Mouse (Mus musculus): ENCODE data around the gene Pglyrp2. TPM values are rescaled to one million over a fixed set of nuclear protein-coding genes. Genes with fewer than 3 reads are reported as not detected.

Pglyrp2 gene
- 7.1 to 34.0 TPM (median 12.8 TPM) in 3 replicates for total RNA-seq (2017)

DNA sequence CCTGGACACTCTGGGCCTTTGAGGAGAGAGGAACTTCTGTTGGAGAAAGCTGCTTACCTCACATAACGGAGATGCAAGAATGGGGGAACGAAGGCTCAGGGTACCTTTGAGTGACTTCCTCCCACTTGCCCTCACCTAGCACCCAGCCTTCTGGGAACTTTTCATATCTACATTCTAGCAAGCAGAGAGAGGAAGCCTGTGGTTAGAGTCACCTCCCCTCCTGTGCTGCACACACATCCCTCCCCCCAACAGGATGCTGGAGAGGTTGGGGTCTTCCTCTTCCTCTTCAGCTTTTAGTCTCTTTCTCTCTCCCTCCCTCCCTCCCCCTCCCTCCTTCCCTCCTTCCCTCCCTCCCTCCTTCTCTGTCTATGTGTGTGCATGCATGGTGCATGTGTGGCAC lies at the start of gene Pglyrp2:
TSS of gene Pglyrp2 (minus strand) at position 134 of the 400 bp plus-strand sequence.
- ATAC-seq (replicated peaks; ENCODE audit: insufficient number of reproducible peaks, low FRiP score, low TSS enrichment, poor library complexity, severe bottlenecking): no peak

- no peak for ATAC-seq (replicated peaks; ENCODE audit: insufficient number of reproducible peaks, low FRiP score, low TSS enrichment, poor library complexity, severe bottlenecking)
These were observed 48.2 kb upstream of the Pglyrp2 start for GRCm38 (mm10) chr17:32472176-32472575.

DNA sequence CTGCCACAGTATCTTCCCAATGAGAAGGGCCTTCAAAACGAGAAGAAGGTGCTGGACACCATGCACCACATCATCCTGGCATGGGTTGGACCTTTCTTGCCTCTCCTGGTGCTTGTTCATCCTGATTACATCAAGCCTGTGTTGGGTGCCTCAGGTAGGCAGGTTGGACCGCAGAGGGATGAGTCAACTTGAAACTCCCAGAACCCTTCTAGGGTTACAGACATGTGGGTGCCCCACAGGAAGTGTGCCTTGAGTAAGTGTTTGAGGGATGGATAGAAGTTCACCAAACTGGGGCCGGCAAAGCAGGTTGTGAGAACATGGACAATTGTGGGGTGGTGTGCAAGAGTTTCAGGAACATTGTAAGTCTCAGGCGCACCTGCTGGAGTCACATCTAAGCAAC lies 46.8 kb upstream of the Pglyrp2 start:
- no peak for ATAC-seq (replicated peaks; ENCODE audit: insufficient number of reproducible peaks, low FRiP score, low TSS enrichment, poor library complexity, severe bottlenecking)

DNA sequence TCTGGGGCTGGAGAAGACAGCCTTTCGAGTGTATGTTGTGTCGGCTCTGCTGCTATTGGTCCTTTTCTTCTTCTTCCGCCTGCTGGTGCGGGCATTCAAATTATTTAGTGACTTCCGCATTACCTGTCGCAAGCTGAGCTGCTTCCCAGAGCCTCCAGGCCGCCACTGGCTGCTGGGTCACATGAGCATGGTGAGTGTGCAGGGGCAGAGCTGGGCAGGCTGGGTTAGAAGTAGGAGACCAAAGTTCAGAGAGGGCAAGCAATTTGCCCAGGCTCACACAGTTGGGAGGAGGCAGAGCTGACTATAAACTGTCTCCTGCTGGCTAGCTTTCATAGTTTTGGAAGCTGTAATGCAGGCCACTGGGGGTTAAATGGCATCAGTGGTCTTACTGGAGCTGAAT lies 44.5 kb upstream of the Pglyrp2 start:
- no peak for ATAC-seq (replicated peaks; ENCODE audit: insufficient number of reproducible peaks, low FRiP score, low TSS enrichment, poor library complexity, severe bottlenecking)

DNA sequence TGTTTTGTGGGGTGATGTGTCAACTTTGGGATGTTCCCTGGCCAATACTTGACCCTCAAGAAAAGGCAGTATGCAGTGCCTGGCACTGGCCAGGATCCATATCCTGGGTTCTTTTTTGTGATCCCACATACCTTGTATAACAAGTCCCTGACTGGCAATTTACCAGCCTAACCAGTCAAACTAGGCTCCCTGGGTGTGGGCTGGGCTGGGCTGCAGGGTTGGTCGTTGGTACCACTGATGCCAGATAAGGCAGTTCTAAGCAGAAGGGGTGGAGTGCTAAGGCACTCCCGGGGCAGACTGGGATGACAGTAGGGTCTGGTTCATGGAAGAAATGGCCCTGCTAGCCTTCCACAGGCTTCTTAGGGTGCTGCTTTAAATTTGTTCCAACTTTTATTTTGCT lies 31.0 kb upstream of the Pglyrp2 start:
- no peak for ATAC-seq (replicated peaks; ENCODE audit: insufficient number of reproducible peaks, low FRiP score, low TSS enrichment, poor library complexity, severe bottlenecking)

GRCm38 (mm10) chr17:32454188-32454587 lies 30.2 kb upstream of the Pglyrp2 start:
- ATAC-seq (replicated peaks; ENCODE audit: insufficient number of reproducible peaks, low FRiP score, low TSS enrichment, poor library complexity, severe bottlenecking): no peak

DNA sequence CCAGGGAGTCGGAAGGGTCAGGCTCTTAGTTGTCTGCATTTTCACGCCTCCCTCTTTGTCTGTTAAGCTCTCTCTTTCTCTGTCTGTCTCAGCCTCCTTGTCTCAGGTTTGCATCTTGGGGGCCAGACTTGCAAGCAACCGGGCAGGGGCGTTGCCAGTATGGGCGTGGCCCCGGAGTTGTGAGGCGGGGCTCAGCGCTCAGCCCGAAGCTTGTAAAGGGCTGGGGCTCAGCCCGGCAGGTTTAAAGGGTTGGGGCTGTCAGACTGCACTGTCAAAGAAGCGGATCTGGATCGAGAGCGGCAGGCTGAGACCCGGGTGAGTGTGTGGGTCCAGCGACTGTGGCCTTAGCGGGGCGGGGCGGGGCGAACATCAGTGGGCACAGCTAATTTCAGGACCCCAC lies 28.5 kb upstream of the Pglyrp2 start, which contains the start of gene Cyp4f39:
TSS of gene Cyp4f39 (plus strand) at position 242 of the 400 bp plus-strand sequence.
- no peak for ATAC-seq (replicated peaks; ENCODE audit: insufficient number of reproducible peaks, low FRiP score, low TSS enrichment, poor library complexity, severe bottlenecking)

DNA sequence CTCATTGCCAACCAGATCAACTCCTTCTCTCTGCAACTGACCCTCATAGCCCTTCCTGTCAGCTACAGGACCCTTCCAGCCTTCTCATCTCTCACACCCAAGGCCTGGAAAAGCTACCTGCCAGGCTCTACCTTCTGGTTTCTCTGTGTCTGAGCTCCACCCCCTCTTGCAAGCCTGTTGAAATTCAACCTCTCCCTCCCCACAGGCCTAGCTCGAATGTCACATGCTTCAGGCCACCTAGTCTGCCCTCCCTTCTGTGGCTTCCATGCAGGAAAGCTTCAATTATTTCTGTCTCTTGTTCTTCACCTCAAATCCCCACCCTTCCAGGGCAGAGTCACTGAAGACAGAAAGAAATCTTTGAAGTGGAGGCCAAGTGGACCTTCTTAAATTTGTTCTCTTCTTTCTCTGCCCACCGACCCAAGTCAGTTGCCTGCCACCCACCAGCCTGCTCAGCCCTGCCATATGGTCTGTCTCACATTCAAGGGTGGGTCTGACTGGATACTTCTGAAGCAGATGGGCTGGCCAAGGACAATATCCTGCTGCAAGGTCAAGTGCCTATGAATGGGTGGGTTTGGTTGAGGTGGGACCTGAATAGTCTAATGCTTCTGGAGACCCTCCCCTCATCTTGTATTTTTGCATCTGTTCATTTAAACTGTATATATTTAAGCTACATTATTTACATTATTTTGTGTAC lies 27.0 kb upstream of the Pglyrp2 start:
- no peak for ATAC-seq (replicated peaks; ENCODE audit: insufficient number of reproducible peaks, low FRiP score, low TSS enrichment, poor library complexity, severe bottlenecking)

DNA sequence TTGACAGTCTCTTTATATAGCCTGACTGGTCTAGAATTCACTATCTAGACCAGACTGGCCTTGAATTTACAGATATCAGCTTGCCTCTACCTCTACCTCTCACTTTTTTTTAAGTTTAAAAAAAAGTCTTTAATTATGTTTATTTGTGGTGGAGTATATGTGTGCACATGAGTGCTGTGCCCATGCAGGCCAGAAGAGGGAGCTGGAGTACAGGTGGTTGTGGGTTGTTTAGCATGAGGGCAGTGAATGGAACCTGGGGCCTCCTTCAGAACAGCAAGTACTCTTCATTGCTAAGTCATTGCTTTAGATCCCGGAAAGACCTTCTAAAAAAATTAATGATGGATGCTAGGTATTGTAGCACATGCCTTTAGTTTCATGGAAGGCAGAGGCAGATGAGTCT lies 25.1 kb upstream of the Pglyrp2 start:
- ATAC-seq (replicated peaks; ENCODE audit: insufficient number of reproducible peaks, low FRiP score, low TSS enrichment, poor library complexity, severe bottlenecking): no peak

DNA sequence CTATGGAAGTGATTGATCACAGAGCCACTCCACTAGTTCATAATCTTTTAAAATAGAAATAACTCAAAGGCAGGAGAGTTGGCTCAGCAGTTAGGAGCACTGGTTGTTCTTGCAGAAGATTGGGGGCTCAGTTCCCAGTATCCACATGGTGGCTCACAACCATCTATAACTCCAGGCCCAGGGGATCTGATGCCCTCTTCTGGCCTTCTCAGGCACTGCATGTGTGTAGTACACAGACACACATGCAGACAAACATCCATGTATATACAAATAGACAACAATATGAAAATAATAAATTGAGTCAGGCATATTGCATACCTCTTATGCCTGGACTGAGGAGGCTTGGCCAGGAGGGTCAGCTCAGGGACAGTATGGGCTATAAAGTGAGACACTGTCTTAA lies 23.2 kb upstream of the Pglyrp2 start:
- no peak for ATAC-seq (replicated peaks; ENCODE audit: insufficient number of reproducible peaks, low FRiP score, low TSS enrichment, poor library complexity, severe bottlenecking)

- no peak for ATAC-seq (replicated peaks; ENCODE audit: insufficient number of reproducible peaks, low FRiP score, low TSS enrichment, poor library complexity, severe bottlenecking)
These were observed 21.0 kb upstream of the Pglyrp2 start for GRCm38 (mm10) chr17:32445016-32445415.

DNA sequence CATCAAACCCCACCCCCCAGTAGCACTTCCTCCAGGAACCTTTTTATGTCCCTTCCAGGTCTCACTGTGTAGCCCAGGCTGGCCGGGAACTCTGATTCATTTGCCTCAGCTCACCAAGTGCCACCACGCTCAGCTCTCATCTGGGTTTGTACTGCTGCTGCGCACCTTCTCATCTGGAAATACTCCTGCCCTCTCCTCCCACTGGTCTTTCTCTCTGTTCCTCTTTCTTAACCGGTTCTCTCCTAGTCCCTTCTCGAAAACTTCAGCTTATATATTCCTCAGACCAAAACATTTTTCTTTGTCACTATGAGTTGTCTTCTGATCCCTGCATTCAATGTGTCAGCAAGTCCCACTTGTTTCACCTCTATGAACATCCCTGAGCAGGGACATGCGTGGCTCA lies 19.3 kb upstream of the Pglyrp2 start:
- no peak for ATAC-seq (replicated peaks; ENCODE audit: insufficient number of reproducible peaks, low FRiP score, low TSS enrichment, poor library complexity, severe bottlenecking)

DNA sequence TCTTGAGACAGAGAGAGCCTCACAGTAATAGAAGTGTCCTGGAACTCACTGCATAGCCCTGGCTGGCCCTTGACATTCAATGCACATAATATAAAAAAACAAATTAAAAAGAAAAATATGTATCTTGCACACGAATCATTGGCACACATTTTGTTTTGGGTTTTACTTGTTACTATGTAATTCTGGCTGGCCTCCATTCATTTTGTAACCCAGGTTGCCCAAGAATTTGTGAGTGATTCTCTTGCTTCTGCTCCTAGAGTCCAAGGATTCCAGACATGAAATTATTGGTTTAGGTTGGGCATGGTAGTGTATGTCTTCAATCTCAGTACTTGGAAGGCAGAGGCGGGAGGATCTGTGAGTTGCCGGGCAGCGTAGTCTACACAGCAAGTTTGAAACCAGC lies 13.1 kb upstream of the Pglyrp2 start:
- no peak for ATAC-seq (replicated peaks; ENCODE audit: insufficient number of reproducible peaks, low FRiP score, low TSS enrichment, poor library complexity, severe bottlenecking)

DNA sequence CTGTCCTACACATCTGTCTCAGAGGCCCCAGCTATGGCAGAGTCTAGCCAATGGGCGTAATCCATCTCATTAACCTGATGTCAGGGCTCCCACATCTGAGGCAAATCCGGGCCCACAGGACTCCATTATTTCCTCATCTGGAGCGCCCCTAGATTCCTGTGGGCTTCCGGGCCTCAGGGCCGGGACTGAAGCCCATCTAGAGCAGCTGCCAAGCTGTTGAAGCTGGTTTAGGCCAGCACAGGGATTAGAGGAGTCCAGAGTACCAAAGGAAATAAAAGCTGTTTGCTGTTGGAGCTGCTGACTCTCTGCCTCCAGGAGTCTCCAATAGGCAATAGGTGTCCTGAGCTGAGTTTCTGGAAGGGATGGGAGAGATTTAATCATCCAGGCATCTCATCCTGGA lies 11.2 kb upstream of the Pglyrp2 start:
- ATAC-seq (replicated peaks; ENCODE audit: insufficient number of reproducible peaks, low FRiP score, low TSS enrichment, poor library complexity, severe bottlenecking): no peak

DNA sequence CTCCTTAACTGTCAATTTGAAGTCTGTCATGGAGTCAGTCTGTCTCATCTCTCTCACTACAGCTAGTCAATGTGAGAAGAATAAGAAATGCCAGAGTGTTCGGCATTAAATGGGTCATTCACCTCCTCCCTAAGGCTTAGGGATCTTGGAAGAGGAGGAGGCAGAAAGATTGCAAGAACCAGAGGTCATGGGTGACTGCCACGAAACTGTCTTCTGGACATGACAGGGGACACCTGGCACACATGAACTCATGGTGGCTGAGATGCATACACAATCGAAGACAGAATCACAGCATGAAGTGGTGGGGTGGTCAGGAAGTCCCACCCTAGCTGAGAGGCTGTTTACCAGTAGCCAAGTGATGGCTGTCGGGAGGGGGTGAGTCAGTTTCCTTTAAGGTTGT lies 10.4 kb upstream of the Pglyrp2 start:
- ATAC-seq (replicated peaks; ENCODE audit: insufficient number of reproducible peaks, low FRiP score, low TSS enrichment, poor library complexity, severe bottlenecking): no peak

- 0 out of 2 replicates have a peak, but pooled peaks have one; percentile 43 for ATAC-seq (replicated peaks; ENCODE audit: insufficient number of reproducible peaks, low FRiP score, low TSS enrichment, poor library complexity, severe bottlenecking)
These were observed 8.0 kb upstream of the Pglyrp2 start for GRCm38 (mm10) chr17:32431972-32432371.

DNA sequence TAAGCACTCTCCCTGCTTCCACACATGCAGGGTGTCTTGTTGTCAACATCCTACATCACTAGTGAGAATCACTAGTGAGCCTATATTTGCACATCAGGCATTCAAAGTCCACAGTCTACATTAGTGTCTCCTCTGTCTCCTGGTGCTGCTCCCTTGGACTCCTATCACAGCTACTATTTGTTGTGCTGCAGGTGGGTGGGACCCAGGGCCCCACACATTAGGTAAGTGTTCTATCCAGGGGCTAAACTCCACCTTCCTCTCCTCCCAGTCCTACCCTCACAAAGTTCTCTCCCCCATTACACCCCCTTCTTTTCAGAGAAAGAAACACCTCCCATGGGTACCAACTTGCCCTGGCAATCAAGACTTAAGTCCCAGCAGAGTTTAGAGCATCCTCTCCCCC lies 2.6 kb upstream of the Pglyrp2 start:
- no peak for ATAC-seq (replicated peaks; ENCODE audit: insufficient number of reproducible peaks, low FRiP score, low TSS enrichment, poor library complexity, severe bottlenecking)

DNA sequence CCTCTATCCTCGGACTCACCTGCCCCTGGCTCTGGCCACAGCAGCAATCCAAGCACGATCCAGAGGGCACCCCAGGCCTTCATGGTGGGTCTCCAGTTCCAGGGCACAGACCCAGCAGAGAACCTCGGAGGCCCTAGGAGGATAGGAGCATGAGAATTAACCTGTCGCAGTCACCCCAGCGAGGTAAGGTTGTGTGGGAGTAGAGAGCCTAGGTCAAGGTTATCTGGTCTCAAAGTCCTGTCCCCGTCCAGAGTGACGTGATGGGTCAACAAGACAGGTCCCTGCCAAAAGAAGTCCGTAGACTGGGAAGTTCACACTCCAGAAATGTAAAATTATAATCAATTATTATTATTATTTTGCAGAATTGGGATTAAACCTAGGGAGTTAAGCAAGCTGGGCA lies 3.2 kb downstream of the Pglyrp2 start:
- ATAC-seq (replicated peaks; ENCODE audit: insufficient number of reproducible peaks, low FRiP score, low TSS enrichment, poor library complexity, severe bottlenecking): no peak

GRCm38 (mm10) chr17:32419989-32420388 lies 4.0 kb downstream of the Pglyrp2 start:
- no peak for ATAC-seq (replicated peaks; ENCODE audit: insufficient number of reproducible peaks, low FRiP score, low TSS enrichment, poor library complexity, severe bottlenecking)

GRCm38 (mm10) chr17:32416771-32417170 lies 7.2 kb downstream of the Pglyrp2 start:
- no peak for ATAC-seq (replicated peaks; ENCODE audit: insufficient number of reproducible peaks, low FRiP score, low TSS enrichment, poor library complexity, severe bottlenecking)

All from monocyte, adult 5-6 weeks (primary cell).